Mouse (Mus musculus): ENCODE measurements at regions not wholly inside any gene's neighbourhood (a gene's known extent, or its start where the extent isn't known, plus 50 kb on each side); places are given as distances from the start of the nearest gene placed in this dataset.

GRCm38 (mm10) chr6:47648316-47648715 lies 53.2 kb upstream of the Ezh2 start:
- TF ChIP-seq CTCF (conservative IDR thresholded peaks at IDR 0.05; ENCODE audit: low read length) = no peak
- TF ChIP-seq POU5F1 (IDR thresholded peaks at IDR 0.05; ENCODE audit: borderline replicate concordance, low read length) = no peak
